Mouse (Mus musculus) retina, postnatal 7 days (tissue): ENCODE data around the gene Pfkfb2.
"Not testable (repeated sequence)": the region's sequence is repeated elsewhere in the genome, so short reads cannot be mapped to it uniquely, and the experiment has no call there.

Experiments used
- DNase-seq: peaks from one replicate; pipeline ENCODE4 v3.0.0-alpha.2; 2012; ENCODE audit warnings: low read depth, low spot score

The Pfkfb2 gene

DNA sequence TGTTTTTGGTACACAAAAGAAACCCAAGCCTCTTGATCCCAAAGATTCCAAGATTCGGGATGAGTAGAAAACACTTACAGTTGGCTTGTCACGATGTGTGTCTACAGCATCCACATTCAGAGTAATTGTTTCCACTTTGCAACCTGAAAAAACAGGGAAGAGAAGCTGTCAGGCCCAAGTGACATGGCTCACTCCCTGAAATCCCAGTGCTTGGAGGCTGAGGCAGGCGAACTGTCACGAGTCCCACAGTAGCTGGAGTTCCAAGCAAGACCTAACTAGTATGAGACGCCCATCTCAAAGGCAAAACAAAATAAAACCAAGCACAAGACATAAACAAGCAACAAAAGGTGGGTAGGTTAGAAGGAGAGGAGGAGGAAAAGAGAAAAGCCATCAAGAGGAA is 30.5 kb downstream of the Pfkfb2 start:
- DNase-seq, result no peak

DNA sequence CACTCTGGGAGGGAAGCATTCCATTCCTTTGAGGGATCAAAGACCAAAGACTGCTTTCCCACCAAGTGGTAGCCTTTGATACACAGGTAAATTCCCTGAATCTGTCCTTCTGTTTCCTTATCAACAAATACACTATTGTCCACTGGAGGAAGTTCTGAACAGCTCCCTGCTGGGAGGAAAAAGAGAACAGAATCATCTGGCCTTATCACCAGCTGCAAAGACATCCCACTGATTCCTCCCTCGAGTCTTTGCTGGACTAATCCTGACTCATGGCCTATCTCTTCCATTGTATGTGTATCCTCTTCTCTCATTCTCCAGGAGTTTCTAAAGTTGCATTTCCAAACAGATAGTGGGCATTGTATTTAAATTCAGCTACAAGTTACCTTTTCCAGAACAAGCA is 45.1 kb downstream of the Pfkfb2 start:
- no peak for DNase-seq

DNA sequence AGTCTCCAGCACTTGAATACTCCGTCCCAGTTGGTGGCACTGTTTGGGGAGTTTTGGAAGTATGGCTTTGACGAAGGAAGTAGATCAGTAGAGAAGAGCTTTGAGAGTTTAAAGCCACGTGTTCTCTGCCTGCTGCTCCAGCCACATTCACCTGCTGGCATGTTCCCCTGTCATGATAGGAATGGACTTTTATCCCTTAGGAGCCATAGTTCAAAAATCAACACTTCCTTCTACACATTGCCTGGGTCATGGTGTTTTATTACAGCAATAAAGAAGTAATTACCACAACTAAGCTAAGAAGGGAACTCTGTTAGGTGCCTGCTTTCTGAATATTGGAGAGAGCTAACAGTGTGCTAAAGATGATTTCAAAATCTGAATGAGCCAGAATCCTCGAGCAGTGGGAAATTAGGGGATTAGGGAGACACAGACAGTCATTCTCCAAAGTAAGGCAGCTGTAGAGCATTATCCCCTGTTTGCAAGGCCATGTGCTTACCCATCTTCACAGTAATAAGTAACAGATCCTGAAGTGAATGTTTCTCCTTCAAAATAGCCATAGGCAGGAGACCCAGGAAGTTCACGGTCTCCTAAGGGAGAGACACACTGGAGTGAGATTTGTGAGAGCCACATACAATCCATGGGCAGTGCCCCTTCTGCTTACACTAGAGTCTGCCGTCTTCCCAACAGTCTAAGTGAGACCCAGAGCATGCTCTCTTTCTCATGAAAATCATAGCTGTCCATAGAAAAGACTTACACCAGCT is 47.2 kb downstream of the Pfkfb2 start:
- no peak for DNase-seq

DNA sequence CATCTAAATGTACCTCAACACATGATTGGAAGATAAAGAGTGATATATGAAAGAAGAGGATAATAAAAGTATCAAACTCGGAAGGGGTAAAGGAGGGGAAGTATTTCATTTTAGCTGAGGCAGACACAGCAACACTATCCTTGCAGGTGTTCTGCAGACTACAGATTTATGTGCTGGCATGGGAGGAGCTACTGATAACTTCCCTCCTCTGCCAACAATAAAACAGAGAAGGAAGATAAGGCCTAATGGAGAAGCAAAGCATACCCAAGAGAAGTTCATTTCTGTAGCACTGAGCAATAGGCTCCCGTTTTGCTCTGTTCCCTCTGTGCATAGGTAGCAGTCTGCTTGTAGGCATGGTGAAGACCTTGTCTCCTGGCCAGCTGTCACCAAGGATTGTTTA is 48.0 kb downstream of the Pfkfb2 start:
- DNase-seq, result no peak

DNA sequence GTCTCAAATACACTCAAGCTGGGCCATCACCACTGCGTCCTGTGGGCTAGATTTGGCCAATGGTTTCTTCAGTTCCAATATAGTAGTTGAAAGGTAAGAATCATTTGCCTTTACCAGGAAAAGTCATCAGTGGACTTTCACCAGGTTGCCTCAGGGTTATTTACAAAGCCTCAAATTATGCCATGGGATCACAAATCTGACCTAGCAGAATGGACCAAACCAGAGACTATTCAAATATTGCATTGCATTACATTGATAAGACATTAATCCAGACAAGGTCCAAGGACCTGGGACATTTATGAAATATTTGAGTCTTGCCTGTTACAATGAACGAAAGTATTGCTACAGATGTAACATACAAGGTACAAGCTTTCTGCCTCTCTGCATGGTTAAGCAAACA is 50.5 kb downstream of the Pfkfb2 start:
- no peak for DNase-seq

DNA sequence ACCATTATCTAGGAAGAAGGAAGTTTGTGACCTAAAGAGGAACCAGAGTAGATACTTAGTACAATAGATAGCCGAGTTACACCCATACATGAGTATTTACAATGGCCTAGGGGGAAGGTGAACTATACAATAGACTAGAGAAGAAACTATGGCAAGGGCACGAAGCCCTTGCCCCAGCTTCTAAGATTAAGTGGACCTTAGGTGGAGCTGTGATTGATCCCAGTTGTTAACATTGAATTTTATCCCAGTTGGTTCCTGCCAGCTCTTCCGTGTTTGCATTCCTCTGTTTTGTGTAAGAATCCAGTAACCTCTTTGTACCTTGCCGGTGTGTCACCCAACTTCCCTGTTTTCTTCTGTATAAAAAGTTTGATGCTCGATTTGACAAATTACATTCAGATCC is 65.5 kb downstream of the Pfkfb2 start:
- DNase-seq, result not testable (repeated sequence)

DNA sequence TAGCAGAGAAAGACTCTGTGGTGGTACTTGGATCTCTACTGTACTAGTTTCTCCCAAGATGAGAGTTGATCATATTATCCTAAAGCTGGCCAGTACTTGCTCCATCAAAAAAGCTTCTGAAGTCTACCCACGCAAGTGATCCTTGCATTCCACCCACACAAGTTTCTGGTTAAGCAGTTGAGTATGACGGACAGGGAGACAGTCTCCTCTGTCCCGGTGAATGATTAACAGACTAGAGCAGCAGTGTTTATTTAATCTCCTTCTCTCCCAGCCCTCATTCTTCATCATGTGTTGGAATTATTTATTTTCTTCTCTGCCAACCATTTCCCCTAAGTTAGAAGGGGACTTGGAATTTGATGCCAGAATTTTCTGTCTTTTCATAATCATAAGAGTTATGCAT is 67.6 kb downstream of the Pfkfb2 start, which contains the start of gene C4bp:
Gene C4bp (minus strand): TSS at position 179 of the 400 bp plus-strand sequence.
- no peak for DNase-seq

DNA sequence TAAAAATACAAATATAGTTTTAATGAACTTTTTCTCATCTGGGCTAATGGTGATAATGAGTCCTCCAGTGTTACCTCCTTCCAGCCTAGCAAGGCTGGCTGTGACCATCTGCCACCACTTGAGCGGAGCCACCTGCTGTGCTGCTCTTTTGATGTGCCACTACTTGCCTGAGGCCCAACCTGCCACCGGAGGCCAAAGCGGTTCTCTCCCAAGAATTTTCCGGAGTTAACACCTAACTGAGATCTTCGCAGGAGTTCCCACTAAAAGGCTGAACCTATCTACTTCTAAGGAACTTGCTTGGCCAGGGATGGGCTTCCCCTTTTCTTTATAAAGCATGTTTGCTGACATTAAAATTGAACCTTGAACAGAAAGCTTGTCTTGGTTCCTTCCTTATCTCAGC is 69.4 kb downstream of the Pfkfb2 start:
- not testable (repeated sequence) for DNase-seq

DNA sequence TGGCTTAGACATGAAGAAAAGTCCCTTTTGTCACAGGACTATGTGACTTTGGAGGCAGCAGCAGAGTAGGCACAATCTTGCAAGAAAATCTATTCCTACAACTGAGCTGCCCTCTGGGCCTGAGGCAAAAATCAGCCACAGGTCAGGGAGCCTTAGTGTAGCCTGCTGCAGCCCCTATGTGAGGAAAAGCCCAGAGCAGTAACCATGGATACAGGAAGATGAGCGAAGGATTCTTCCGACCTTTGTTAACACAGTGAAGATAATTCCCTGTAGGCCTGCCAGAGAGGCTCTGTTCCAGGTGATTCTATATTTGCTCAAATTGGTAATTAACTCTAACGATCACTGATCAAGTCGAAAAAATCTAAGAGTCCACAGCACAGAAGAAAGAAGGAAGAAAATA is 85.0 kb downstream of the Pfkfb2 start:
- no peak for DNase-seq

DNA sequence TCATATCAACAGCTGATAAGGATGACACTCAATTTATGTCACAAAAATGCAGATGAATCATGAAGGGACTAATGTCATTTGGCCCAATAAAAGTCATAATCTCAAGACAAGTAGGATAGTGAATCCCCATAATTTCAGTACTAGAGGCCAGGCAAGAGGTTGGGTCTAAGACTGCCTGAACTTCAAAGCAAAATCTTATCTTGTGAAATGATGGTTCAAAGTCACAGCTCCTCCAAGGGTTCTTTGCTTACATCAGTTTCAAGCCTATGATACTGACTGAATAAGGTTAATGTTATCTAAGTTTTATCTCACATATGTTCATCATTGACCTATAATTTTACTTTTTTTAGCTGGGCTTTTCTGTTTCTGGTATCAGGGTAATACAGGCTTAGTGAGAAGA is 88.1 kb downstream of the Pfkfb2 start:
- no peak for DNase-seq
